Mouse (Mus musculus) ovary, postnatal 14 days (tissue): ENCODE measurements around the gene Prmt7.

Source experiments
- DNase-seq: peaks from one replicate; pipeline ENCODE4 v3.0.0; 2022; ENCODE audit warnings: low spot score

Prmt7 gene

DNA sequence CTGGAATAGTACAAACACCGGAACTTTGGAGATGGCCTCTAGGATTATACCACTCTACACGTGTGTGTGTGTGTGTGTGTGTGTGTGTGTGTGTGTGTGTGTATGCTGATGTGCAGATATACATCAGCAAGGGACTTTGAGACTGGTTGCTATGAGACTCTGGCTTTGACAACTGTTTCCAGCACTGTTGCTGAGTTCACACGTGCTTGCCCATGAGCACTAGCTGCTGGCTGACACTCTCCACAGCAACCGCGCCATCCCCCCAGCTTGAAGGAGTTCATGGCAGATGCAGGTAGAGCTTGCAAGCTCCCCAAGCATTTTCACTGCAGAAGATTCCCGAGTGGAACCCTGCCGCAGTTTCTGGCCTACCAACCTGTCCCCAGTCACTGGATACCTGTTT, 78.7 kb downstream of the Prmt7 start:
- DNase-seq, result no peak

DNA sequence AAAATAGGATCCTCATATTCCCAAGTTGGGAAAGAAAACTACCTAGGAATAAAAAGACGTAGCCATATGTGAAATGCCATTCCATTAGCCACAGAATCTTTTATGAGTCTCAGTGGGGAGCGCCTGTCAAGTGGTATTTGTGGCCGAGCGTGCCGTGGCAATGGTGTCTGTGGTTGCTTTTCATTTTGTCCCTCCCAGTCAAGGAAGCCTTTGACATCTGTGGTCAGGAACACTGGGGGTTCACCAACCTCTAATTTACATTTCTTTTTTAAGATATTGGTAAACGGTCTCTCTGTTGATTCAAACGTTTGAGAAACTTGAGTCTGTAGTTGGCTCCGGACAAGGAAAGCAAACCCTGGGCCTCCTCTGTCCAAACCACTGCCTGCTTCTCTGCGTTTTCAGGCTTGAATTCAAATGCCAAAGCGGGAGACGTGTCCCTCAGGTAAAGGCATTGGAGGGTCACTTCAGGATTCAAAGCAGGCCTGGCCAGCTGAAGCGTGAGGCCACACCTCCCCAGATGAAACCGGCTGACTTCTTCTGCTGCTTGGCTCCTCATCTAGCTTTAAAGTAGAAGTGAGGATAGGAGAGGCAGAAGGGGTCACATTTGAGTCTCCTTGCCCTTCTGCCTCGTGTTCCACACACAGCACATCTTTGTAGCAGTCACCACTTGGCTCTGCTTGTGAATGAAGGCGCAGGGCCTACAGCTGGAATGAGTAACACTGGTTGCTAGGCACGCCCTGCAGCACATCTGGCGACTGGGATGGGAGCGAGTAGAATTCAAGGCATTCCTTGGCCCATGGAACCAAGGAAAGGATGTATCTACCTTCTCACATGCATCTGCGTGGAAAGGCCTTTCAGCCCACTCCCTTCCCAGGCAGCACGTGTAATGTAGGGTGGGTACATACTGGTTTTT, 82.0 kb downstream of the Prmt7 start:
- DNase-seq, result no peak

DNA sequence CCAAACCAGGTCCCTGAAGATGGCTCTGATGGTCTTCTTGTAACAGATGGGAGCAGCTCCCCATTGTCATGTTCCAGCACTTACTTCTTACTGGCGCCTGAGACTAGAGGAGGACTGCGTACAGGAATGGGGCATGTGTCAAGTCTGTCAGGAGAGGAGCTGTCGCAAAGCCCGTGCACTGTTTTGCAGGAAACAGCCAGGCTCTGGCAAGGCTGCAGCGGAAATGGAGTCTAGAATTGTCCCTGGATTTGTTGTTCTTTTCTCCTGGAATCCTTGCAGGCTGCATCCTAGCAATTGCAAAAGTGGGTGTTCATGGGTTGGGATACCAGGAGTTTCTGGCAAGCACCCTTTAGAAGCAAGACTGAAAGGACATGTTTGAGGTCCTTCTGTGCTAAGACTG, 87.5 kb downstream of the Prmt7 start:
- no peak for DNase-seq

DNA sequence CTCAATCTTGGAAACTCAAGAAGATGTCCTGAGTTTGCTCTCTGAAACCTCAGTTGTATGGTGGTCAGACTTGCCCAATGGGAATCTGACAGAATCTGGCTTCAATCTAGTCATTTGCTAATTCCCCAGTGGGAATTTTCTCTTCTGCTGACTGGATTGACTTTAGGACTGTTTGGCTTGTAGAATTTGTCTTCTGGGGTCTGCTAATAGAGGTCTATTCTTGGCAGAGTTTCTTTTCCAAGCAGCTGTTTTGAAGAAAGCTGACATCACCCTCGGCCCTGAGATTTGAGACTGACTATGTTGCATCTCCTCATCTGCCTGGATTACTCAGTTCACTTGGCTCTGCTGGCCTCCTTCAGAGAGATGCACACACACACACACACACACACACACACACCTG, 88.1 kb downstream of the Prmt7 start:
- no peak for DNase-seq

DNA sequence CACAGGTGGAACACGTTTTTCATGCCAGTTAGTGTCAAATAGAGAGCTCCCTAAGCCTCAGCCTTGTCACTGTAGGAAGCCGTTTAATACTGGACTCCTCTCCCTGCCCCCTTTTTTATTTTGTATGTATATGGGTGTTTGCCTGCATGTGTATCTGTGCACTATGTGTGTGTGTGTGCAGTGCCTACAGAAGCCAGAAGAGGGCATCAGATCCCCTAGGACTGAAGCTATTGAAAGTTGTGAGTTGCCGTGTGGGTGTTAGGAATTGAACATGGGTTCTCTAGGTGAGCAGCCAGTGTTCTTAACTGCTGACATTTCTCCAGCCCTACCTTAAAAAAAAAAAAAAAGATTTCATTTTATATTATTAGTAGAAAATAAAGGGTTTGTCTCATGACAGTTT, 89.0 kb downstream of the Prmt7 start:
- no peak for DNase-seq

DNA sequence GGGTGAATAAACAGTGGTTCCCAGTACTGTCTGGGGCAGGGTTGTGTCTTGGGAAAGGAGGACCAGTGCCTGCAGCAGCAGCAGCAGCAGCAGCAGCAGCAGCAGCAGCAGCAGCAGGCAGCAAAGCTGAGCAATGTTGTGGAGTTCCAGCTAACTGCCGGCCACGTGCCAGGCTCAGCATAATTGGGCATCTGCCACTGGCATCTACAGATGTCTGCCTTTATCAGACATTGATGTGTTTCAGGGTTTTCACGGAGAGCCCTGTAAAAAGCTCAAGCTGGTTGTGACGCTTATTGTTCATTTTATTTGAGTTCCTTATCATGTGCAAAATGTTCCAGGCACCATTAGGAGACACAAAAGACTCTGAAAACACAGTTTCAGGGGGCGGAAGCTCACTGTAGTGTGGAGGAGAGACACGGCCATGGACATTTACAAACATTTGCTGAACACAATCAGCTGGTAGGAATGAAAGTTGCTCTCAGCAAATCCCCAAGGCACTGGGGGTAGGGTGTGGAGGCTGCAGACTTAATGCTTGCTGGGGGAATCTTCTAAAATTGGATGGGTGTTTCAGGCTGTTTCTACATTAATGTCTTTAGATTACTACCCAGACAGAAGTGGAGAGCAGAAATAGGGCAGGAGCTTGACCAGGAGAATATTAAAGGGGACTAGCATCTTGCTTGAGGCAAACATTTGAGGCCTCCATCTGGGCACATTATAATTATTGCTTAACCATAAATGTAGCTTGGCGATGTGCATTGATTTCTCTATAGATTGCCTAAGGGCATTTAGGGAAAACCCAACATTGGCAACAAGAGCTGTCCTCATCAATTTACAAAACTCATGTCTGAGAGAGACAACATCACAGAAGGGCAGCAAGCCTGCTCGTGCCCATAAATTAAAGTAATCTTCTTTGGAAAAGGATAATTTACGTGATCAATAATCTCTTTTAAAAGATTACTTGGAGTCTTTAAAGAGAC, 90.3 kb downstream of the Prmt7 start:
- DNase-seq, result no peak
